Mouse (Mus musculus): Measurements from ENCODE around the gene Dock9.
"Not testable (repeated sequence)": the region's sequence is repeated elsewhere in the genome, so short reads cannot be mapped to it uniquely, and the experiment has no call there.

Gene Dock9

DNA sequence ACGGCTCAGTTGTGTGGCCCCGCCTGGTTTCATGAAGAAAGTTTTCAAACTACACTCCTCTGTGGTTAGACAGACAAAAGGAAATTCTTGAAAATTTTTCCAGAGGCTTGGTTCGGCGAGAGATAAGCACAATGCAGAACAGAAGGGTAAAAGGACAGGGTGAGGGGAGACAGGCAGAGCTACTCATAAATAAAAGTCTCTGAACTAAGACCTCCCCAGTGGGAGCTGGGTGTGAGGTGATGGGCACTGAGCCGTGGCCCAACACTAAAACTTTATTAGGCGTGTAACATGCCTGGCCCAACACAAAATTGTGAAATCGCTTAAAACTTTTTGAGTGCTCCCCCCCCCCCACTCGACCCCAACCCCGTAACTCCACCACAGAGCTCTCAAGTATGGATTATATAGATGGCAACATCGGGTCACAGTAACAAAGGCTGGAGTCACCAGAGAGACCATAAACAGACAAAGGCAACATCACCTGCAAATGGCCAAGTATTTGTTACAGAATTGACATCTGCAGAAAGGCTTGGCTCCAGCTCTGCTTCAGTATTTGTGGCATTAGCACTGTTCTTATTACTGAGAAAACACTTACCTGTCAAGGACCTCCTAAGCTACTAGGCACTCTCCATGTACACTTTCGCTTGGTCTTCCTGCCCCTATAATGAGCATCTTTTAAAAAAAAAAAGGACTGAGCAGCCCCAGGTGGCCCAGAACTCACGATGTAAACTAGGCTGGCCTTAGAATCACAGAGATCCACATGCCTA lies 138.4 kb downstream of the Dock9 start:
- no peak for DNase-seq

DNA sequence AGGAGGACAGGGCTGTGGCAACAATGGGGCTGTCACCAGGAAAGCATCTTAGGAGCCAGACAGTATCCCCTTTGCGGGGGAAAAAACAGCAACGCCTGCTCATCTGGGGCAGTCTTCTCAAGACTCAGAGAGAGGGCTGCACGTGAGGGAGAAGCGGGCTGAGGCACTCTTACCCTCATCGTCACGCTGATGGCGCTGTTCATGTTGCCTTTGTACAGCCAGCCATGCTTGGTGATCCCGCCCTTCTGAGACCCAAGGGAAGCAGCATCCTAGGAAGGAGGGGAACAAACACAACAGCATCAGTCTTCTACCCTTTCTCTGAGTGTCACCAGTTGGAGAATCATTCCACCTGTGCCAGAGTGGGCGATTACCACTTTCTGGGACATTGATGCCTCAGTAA lies 139.1 kb downstream of the Dock9 start:
- no peak for DNase-seq

DNA sequence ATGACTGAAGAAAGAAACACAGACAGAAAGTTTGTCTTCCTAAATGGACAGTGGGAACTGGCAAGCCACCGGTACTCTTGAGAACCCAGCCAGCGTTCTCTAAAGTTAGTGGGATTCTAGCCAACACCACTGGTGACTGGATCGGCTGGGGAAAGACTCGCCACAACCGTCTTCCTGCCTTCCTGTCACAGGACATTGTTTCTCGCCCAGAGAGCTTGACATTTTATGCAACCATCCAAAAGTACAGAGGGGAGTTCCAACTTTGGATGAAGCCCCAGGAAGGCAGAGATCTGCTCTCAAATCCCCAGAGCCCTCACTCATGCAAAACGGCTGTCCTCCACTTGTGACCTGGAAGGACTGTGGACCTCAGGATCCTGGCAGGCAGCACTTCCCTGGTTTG lies 140.0 kb downstream of the Dock9 start:
- no peak for DNase-seq

DNA sequence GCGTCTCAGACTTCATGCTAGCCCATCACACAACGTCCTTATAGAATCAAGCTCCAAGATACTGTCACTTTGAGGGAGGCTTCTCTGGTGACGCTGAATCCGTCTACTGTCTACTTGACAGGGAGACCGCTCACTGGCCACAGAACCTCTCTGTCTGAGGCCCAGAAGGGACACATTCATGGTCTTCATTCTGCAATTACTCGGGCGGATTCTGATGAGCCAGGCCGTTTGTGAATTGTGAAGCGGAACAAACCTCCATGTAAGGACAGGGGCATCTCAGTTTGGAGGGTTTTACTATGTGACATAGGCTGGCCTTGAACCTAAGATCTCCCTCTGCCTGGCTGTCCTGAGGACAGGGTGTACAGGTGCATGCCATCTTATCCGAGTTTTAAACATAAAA lies 140.7 kb downstream of the Dock9 start:
- no peak for DNase-seq

DNA sequence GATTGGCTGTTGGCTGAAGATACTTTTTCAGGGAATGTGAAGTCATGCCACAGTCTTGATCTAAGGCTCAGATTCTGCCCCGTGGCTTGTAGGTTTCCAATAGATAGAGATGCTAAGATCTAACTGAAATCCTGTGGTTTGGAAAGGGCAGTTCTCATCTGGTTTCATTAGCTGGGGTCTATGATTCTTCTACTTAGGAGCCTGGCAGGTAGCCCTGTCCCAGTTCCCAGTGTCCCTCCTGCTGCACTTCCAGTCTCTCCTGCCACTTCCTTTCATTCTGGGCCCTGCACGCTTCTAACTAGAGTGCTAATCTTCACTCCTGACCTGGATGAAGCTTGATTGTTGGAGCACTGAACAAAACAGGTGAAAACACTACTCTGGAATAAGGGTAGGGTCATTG lies 142.7 kb downstream of the Dock9 start:
- no peak for DNase-seq

DNA sequence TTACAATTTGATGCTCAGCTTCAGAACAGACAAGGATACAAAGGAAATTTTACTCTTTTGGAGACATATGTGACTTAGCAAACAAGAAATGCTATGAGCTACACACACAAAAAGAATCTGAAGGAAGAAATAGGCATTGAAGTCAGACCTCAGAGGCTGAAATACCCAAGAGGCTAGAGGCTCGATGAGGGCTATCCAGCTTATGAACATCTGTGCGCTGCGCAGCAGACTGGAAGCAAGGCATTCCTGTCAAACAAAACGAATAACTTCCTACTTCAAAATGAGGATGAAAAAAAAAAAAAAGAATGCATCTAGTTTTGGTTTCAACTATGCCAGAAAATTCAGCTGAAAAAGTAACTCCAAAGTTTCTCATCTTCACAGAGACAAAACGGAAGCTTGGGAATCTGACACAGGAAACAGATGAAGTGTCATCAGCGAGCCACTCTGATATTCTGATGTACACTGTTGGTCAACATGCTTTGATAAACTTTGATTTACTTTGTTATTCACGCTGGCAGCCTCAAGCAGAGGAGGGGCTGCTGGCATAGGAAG lies 143.1 kb downstream of the Dock9 start:
- DNase-seq, result no peak

DNA sequence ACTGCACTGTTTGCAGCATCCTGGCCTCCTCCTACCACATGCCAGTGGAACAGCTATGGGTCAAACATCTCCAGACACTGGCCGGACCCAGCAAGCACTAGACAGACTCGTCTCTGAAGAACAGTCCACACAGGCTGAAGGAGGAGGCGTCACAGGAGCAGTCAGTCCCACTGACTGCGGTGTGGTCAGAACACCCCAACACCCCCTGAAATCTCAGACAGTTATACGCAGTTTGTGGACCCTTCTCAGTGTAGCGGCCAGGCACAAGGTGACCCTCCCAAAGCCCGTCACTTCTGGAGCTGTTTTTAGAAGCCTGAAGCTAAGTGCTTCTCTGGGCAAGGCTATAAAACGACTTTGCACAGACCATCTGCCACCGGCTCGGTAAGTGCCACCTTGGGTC lies 143.9 kb downstream of the Dock9 start:
- DNase-seq, result no peak

DNA sequence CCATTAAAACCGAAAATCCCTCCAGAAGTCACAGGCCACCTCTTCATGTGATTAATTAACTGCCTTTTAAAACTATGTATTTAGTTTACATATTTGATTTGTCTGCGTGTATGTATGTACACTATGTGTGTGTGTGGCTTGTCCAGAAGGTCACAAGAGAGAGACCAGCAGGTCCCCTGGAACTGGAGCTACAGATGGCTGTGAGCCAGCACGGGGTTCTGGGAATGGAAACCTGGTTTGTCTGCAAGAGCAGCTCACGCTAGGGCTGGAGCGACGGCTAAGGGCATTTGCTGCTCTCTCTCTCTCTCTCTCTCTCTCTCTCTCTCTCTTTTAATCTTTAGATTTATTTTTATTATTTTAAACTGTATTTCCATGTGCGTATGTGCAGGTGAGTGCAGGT lies 144.4 kb downstream of the Dock9 start:
- no peak for DNase-seq

DNA sequence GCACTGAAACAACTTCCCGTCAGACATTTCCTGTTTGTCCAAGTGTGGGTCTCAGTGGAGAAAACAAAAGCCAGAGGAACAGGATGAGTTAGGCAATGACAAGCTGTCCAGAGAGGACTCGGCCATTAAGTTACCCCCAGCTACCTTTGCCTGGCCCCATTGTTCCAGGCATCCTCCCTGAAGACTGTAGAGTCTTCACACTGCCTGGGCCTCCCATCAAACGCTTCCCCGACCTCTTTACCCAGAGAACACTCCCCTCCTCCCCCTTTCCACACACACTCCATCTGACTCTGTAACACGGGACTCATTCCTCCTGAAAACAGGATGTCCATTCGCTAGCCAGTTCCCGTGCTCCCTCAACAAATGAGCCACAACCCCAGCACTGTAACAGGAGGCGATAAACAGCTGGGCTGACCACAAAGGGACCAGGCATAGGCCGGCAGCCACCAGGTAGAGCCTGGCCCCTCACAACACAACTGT lies 149.0 kb downstream of the Dock9 start:
- DNase-seq, result peak; percentile 53

DNA sequence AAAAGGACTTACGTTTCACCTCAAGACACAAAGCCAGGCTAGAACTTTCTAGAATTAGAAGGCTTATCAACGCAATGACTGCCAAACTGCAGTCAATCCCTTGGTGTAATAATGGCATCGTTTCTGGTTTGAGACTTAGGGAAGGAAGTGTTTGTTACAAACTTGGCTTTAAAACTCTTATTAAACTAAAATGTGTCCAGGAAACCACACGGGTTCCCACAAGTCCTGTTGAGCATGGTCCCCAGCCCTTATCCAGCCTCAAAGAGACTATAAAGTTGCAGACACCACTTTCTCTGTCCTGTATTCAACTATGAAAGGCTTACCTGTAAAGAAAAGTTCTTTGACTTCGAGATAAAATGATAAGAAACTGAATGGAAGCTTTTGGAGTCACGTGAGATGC lies 149.9 kb downstream of the Dock9 start:
- DNase-seq, result no peak

DNA sequence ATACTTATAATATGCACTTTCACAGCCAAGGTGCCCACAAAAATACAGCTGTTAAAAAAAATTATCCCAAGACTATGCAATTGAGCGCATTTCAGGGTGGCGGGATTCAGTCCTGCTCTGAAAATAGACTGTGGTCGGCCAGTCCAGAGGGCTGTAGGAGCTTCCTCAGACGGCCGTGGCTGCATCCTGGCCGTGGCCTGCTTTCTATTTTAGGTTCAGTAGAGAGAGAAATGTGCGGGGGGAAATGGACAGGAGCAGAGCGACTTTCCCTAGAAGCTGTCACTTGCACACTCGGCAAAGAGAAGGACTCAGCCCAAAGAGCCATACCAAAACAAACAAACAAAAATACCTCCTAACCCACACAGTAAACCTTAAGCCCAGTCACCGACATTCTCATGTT lies 151.0 kb downstream of the Dock9 start:
- no peak for DNase-seq

DNA sequence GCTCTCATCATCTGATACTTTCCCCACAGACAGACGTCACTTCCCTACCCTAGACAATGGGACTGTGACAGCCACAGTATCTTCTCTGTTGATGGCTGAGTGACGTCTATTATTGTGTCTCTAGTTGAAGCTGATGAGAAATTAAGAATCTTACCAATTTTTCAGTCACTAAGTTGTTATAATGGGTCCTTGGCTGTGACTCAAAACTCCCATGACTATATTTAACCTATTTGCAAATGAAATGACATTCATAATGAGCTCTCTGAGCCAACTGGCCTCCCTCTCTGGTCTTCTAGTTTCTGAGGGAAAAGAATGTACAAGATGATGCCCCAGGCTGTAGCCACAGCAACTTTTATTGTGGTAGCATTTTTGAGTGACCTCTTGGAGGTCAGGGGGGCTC lies 153.3 kb downstream of the Dock9 start:
- no peak for DNase-seq

DNA sequence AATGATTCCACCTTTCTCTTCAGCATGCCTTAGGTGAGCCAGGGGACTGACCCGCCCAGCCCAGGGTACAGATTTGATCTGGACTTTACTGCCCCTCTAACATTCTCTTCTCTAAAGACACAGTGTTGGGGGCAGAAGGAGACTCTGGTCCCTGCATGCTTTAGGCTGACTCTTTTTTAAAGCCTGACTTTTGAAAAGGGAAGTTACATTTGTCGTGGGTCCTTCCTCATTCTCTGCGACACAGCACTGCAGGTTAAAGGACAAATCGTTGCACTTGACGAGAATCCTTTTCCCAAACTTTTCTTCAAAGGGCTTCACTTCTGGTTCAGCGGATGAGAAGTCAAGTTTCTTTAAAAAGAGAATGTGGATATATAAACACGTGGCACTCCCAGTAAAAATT lies 156.4 kb downstream of the Dock9 start:
- no peak for DNase-seq

DNA sequence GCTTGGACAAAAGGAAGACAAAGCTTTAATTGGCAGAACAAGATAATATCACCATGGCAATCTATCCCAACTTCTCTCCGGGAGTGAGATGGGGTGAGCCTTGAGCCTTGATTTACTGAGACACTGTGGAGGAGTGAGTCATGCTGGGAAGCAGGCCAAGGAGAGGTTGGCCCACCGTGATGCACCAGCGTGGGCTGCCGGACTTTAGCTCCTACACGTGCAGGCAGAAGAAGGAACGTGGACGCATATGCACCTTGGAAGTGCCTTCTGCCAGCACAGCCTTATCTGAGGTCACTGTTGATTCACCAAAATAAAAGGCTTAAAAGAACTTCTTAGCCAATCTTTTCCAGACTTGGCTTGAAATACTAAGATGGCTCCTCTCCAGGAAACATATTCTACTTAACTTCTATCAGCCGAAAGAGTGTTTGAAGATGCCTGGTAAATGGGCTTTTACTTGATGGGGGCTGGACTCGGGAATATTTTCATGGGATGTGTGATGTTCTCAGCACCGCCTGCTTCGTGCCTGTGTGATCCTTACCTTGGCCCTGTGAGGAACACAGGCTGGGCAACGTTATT lies 160.6 kb downstream of the Dock9 start:
- peak; percentile 61 for DNase-seq

DNA sequence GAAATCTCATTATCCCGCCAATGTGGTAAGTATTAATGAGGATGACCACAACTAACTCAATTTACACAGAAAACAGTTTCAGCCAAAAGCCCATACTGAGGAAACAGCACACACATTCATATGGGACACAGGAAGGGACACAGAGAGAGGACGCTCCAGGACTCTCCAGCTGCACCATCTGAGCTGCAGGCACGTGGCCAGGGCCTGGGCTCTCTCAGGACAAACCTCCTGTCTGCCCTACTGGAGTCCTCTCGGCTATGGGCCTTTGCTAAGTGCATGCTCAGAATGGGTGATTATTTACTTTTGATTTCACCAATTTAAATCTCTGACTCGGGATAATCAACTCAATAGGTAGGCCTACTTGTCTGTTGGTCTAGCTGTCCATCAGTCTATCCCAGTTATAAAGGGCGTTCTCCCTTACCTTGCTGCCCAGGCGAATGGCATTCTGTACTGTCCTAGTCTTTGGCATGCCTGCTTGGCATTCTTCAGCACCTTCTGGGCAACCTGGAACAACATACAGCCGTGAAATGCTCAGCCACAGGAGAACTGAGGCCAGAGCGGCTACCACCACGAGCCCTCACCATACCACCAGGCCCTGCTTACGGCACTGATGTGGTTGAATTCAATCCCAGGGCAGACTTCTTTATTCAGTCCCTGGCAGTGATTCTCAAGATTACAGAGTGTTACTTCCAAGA lies 162.8 kb downstream of the Dock9 start:
- DNase-seq, result peak; percentile 63

DNA sequence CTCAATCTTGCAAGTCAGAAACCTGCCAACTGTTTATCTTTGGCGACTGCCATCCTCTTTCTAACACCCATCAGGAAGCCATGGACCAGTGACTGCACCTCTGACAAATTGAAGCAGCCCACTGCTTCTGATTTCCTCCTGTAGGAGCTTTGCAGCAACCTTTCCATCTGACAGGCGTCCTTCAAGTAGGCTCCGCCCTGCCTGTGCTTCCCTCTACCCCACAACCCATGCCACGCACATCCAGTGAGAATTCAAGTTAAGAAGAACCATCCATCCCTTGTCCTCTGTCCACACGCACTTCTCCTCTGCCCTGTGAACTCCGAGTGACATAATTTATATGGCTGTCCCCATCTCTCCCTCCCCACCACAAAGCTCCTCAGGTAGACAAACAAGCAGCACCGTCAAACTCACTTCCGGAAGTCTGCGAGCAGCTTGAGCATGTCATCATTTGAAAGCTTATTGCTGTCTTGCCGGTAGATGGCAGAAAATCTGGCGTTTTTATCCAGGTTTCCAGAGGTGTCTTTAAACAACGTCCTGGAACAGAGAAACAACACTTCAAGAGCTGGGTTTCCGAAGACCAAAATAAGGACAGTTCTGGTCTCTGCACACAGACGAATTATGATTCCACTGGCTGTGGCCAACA lies 163.4 kb downstream of the Dock9 start:
- peak; percentile 43 for DNase-seq

DNA sequence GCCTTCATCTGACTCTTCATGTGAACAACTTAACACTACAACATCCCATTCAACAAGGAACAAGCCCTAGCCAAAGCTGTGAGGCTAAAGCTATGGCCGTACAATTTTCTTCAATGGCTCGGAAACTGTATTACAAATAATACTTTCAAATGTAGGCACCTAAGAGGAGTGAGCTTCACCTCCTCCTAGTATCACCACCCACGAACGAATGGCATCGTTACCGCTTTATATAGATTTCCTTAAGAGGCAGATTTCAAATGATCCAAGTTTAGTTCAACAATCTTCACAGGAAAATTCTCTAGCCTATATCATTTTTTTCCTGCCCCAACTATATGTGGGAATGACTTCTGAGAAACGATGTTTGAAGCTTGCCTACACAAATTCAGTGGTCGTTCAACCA lies 165.7 kb downstream of the Dock9 start:
- DNase-seq, result no peak

DNA sequence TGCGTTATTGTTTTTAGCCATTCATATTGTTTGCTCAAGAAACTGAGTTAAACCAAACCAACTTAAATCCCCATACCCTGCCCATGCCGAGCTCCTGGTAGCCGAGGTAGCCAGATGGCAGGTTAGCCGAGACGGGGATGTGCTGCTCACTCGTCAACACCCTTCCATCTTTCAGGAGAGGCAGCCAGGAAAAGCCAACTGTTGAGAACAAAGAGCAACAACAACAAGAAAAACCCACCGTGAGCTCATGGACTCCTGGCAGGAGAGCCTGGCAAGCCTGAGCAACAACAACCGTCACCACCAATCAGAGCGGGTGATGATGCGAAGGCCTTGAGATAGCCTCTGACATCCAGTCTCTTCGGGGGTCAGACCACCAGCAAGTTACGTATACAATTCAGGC lies 170.9 kb downstream of the Dock9 start:
- no peak for DNase-seq

DNA sequence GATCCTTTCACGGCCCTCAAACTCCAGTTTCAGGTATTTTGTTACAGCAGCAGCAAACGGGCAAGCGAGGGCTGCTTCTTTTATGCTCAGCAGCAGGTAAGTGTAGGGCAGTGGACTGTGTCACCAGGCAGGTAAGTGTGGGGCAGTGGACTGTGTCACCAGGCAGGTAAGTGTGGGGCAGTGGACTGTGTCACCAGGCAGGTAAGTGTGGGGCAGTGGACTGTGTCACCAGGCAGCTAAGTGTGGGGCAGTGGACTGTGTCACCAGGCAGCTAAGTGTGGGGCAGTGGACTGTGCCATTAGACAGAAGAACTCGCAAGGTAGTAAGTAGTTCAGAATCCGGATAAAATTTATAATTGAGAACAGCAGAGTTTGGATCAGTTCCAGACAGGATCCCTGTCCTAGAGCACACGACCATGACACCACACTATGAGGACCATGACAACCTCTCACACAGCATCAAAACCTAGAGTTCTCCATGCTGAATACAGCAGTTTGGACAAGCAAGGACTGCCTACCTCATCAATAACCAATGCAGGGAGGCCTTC lies 173.6 kb downstream of the Dock9 start:
- DNase-seq, result not testable (repeated sequence)

DNA sequence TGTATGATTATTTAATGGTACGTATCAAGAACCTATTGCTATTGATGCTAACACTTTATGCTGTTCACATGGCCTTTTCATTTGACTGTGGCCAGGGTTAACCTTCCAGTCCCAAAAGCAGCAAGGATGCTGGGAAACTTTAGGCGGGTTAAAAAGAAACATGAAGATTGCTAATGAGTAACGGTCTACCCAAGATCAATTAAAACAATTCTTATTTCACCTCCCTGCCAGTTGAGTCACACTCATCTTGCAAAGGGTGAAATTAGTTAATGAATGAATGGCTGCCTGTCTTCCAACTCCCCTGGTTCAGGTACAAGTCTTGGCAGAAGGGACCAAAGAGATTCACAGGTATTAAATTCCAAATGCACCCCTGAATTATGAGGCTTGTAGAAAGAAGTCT lies 175.8 kb downstream of the Dock9 start:
- DNase-seq, result no peak

DNA sequence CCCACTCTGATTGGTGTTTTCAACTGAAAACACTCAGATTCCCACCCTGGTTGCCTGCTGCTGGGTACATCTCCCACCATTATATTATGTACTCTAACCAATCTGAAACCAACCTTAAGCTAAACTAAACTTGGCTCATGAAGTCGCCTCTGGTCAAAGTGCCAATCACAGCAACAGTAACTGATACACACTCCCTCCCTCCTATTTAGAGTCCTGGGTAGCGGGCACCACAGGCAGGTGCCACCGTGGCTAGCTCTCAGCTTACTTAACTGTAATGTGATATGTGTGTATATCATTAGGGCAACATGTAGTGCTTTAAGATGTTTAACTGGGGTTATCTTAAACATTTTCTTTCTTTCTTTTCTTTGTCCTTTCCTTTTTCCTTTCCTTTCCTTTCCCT lies 177.1 kb downstream of the Dock9 start:
- no peak for DNase-seq

DNA sequence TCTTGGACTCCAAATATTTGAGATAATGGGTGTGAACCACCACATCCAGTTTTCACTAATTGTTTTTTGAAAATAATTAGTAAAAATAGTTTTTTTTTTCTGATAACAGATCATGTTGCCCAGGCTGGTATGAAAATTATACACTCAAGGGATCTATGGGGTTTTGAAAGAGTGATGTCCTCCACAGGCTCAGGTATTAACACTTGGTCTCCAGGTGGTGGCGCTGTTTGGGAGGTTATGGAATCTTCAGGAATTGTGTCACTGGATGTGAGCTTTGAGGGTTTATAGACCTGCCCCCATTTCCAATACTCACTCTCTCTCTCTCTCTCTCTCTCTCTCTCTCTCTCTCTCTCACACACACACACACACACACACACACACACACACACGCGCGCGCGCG lies 177.5 kb downstream of the Dock9 start:
- no peak for DNase-seq

All from lung, postnatal 10 days (tissue).